Mouse (Mus musculus): Measurements from ENCODE around the gene 4930449I24Rik. TPM values are rescaled to one million over a fixed set of nuclear protein-coding genes. Genes with fewer than 3 reads are reported as not detected.
"Not testable (repeated sequence)": the region's sequence is repeated elsewhere in the genome, so short reads cannot be mapped to it uniquely, and the experiment has no call there.

The 4930449I24Rik gene
- polyA plus RNA-seq, 1 experiment from 2014 or later = not detected

DNA sequence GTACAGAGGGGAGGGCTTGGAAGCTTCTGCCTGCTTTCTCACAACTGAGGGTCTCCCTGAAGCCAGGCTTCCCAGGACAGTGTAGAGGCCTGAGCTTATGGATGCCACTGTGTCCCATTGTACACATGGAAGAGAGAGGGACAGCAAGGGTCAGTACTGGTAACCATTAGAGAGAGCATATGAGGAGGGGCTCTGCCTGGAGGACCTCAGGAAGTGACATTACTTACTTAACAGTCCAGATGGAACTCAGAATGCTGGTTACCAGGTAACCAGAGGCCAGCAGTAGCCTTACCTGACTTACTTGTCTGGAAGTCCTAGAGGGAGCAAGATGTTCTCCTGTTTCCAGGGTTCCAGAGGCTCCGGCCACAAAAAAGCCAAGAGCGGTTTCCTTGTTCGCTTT lies 23.3 kb downstream of the 4930449I24Rik start, which contains the start of gene Gm3404:
Gene Gm3404, plus strand, starts transcription at position 301 of the 400 bp plus-strand sequence.
- H3K4me1 ChIP-seq (replicated peaks); H3K4me3 ChIP-seq (replicated peaks); H3K27me3 ChIP-seq; ATAC-seq; H3K9me3 ChIP-seq; H3K36me3 ChIP-seq; H3K4me2 ChIP-seq (replicated peaks); H3K27ac ChIP-seq; H3K9ac ChIP-seq (replicated peaks): not testable (repeated sequence)
- WGBS = 84% methylated on average over 3 of the region's 3 CpGs

DNA sequence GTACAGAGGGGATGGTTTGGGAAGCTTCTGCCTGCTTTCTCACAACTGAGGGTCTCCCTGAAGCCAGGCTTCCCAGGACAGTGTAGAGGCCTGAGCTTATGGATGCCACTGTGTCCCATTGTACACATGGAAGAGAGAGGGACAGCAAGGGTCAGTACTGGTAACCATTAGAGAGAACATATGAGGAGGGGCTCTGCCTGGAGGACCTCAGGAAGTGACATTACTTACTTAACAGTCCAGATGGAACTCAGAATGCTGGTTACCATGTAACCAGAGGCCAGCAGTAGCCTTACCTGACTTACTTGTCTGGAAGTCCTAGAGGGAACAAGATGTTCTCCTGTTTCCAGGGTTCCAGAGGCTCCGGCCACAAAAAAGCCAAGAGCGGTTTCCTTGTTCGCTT lies 35.1 kb downstream of the 4930449I24Rik start, which contains the start of gene Gm3409:
Gene Gm3409, plus strand, starts transcription at position 301 of the 400 bp plus-strand sequence.
- not testable (repeated sequence) for H3K4me1 ChIP-seq (replicated peaks); H3K9me3 ChIP-seq; ATAC-seq; H3K4me2 ChIP-seq (replicated peaks); H3K27ac ChIP-seq; H3K9ac ChIP-seq (replicated peaks); H3K36me3 ChIP-seq; H3K4me3 ChIP-seq (replicated peaks); H3K27me3 ChIP-seq
- 90% methylated on average over 3 of the region's 3 CpGs for WGBS

Other genes with a start within 250 kb of the 4930449I24Rik start
- gene Wasf3, start 117.4 kb upstream of the 4930449I24Rik start, polyA plus RNA-seq (2015; fragmentation: Nextera tagmentation; extraction: Ambion mirVana) = 11.5 and 12.1 TPM in 2 replicates
- gene Gm6408, start 20.4 kb upstream of the 4930449I24Rik start, polyA plus RNA-seq (2015; fragmentation: Nextera tagmentation; extraction: Ambion mirVana) = not detected in 2 replicates
- gene Gm6370, start 11.0 kb upstream of the 4930449I24Rik start, polyA plus RNA-seq (2015; fragmentation: Nextera tagmentation; extraction: Ambion mirVana) = not detected in 2 replicates
- not detected in 2 replicates for gene Gm3402, start 11.7 kb downstream of the 4930449I24Rik start, polyA plus RNA-seq (2015; fragmentation: Nextera tagmentation; extraction: Ambion mirVana)
- not detected in 2 replicates for gene Gm3404, start 23.4 kb downstream of the 4930449I24Rik start, polyA plus RNA-seq (2015; fragmentation: Nextera tagmentation; extraction: Ambion mirVana)
- not detected in 2 replicates for gene Gm3409, start 35.2 kb downstream of the 4930449I24Rik start, polyA plus RNA-seq (2015; fragmentation: Nextera tagmentation; extraction: Ambion mirVana)
- not detected in 2 replicates for gene Gm3415, start 53.7 kb downstream of the 4930449I24Rik start, polyA plus RNA-seq (2015; fragmentation: Nextera tagmentation; extraction: Ambion mirVana)
- gene Gpr12, start 82.8 kb downstream of the 4930449I24Rik start, polyA plus RNA-seq (2015; fragmentation: Nextera tagmentation; extraction: Ambion mirVana) = 6.7 and 6.8 TPM in 2 replicates